Mouse (Mus musculus): ENCODE data around the gene BC030870.

- TF ChIP-seq CTCF (IDR thresholded peaks at IDR 0.05; ENCODE audit: borderline replicate concordance, control insufficient read depth, extremely low read depth, insufficient read depth, low read length, poor library complexity): no peak
- no peak for TF ChIP-seq POLR2A (IDR thresholded peaks at IDR 0.05; ENCODE audit: control insufficient read depth, extremely low read depth, insufficient read depth, low read length, poor library complexity)
These were observed 9.6 kb upstream of the BC030870 start for GRCm38 (mm10) chr8:65138830-65139466.

All from thymus, adult 2 months (tissue).